1 mouse cellular context compared by ENCODE assay signal in genomic region chr11:33148338-33149087, GRCm38 (mm10).
TF ChIP-seq lines count a peak whose summit lies in the region.

No protein-coding gene starts in this region.

TF ChIP-seq in MEL, 35 proteins besides CTCF, POLR2A, EP300 and RAD21 (continued from another document):
- TF ChIP-seq POLR2AphosphoS5 (IDR thresholded peaks at IDR 0.05; ENCODE audit: borderline replicate concordance, low read depth, low read length) (0 out of 2 replicates have a peak, but pooled peaks have one; percentile 32), TAL1 (IDR thresholded peaks at IDR 0.05; ENCODE audit: low read length) (no peak), MXI1 (IDR thresholded peaks at IDR 0.05; ENCODE audit: low read depth, low read length) (0 out of 2 replicates have a peak, but pooled peaks have one; percentile 22), ETS1 (IDR thresholded peaks at IDR 0.05; ENCODE audit: low read depth, low read length) (no peak), MAFK (IDR thresholded peaks at IDR 0.05; ENCODE audit: borderline replicate concordance, low read depth, low read length) (0 out of 2 replicates have a peak, but pooled peaks have one; percentile 19), NELFE (IDR thresholded peaks at IDR 0.05; ENCODE audit: low read depth, low read length) (peak; percentile 52), ZMIZ1 (IDR thresholded peaks at IDR 0.05; ENCODE audit: low read depth, low read length) (peak; percentile 83), ZC3H11A (IDR thresholded peaks at IDR 0.05; ENCODE audit: low read depth, low read length) (no peak), E2F4 (IDR thresholded peaks at IDR 0.05; ENCODE audit: borderline replicate concordance, low read depth, low read length) (peak; percentile 65; the same call in 1 of the 2 replicates), KAT2A (conservative IDR thresholded peaks at IDR 0.05; ENCODE audit: low read depth, low read length) (no peak), UBTF (IDR thresholded peaks at IDR 0.05; ENCODE audit: borderline replicate concordance, insufficient read depth, low read depth, low read length) (no peak), TCF12 (IDR thresholded peaks at IDR 0.05; ENCODE audit: low read depth, low read length) (no peak), BHLHE40 (IDR thresholded peaks at IDR 0.05; ENCODE audit: borderline replicate concordance, low read depth, low read length) (peak; percentile 3; the same call in 1 of the 2 replicates)
